Mouse (Mus musculus) megakaryocyte, embryonic 14.5 days (primary cell): ENCODE data around the gene Zfp687. TPM values are rescaled to one million over a fixed set of nuclear protein-coding genes. Genes with fewer than 3 reads are reported as not detected.
A peak's percentile ranks its signal among the peaks of the same experiment; 100 is the strongest.

Experiments
- H3K27me3 ChIP-seq: replicated peaks from 2 replicates; pipeline ENCODE3; 2012; ENCODE audit warnings: inconsistent platforms
- H3K36me3 ChIP-seq: replicated peaks from 2 replicates; pipeline ENCODE3; 2012; ENCODE audit warnings: low read length, inconsistent platforms, mixed read lengths
- H3K4me1 ChIP-seq: 2 replicates; pipeline ENCODE4 v1.6.1; 2012; ENCODE audit warnings: inconsistent platforms
- H3K4me3 ChIP-seq: replicated peaks from 2 replicates; pipeline ENCODE3; 2012; ENCODE audit warnings: moderate library complexity, mild to moderate bottlenecking, inconsistent platforms
- H3K9me3 ChIP-seq: 2 replicates; pipeline ENCODE4 v1.6.1; 2012; ENCODE audit warnings: inconsistent platforms
- FLI1 ChIP-seq: IDR thresholded peaks from 2 replicates; pipeline ENCODE4 v1.6.1; 2012; ENCODE audit warnings: low read length, inconsistent platforms, mixed read lengths
- GATA1 ChIP-seq: IDR thresholded peaks from 3 replicates; pipeline ENCODE4 v1.6.1; 2012; ENCODE audit warnings: mixed read lengths, low read length, inconsistent platforms, borderline replicate concordance
- polyA plus RNA-seq: library from polyadenylated mRNA; stranded (reverse); fragments of >175 nt; gene quantifications from 2 replicates; pipeline ENCODE4 v1.2.3, GENCODE M21; 2012; ENCODE audit warnings: low replicate concordance; ENCODE audit not compliant: insufficient read depth

Gene Zfp687
- polyA plus RNA-seq, 1 experiment: 16.9 TPM

GRCm38 (mm10) chr3:95003273-95003672 is 12.0 kb downstream of the Zfp687 start:
- no peak overlapping the region for H3K4me3 ChIP-seq
- H3K9me3 ChIP-seq: no peaks in the 10 kb centered on the region
- TF ChIP-seq FLI1 (no peak), GATA1 (no peak)
- peaks cover 97% of the 10 kb centered on the region for H3K36me3 ChIP-seq
- H3K4me1 ChIP-seq: peaks cover 82% of the 10 kb centered on the region
- H3K27me3 ChIP-seq: no peaks in the 10 kb centered on the region

GRCm38 (mm10) chr3:95002569-95002968 is 12.7 kb downstream of the Zfp687 start:
- no peaks in the 10 kb centered on the region for H3K27me3 ChIP-seq
- peaks cover 97% of the 10 kb centered on the region for H3K36me3 ChIP-seq
- H3K4me1 ChIP-seq: peaks cover 75% of the 10 kb centered on the region
- H3K9me3 ChIP-seq: no peaks in the 10 kb centered on the region
- H3K4me3 ChIP-seq: no peak overlapping the region
- no peak for TF ChIP-seq GATA1
- no peak for TF ChIP-seq FLI1

- Histone ChIP-seq H3K4me1 (peaks cover 43% of the 10 kb centered on the region), H3K36me3 (peaks cover 98% of the 10 kb centered on the region), H3K9me3 (no peaks in the 10 kb centered on the region), H3K4me3 (peak overlapping the region; percentile 38), H3K27me3 (no peaks in the 10 kb centered on the region)
- TF ChIP-seq FLI1 (no peak), GATA1 (no peak)
Measured at GRCm38 (mm10) chr3:94996946-94997345, 18.3 kb downstream of the Zfp687 start.

- no peaks in the 10 kb centered on the region for H3K27me3 ChIP-seq
- H3K9me3 ChIP-seq: no peaks in the 10 kb centered on the region
- no peak for TF ChIP-seq FLI1
- TF ChIP-seq GATA1: no peak
- H3K4me3 ChIP-seq: no peak overlapping the region
- peaks cover 82% of the 10 kb centered on the region for H3K36me3 ChIP-seq
- H3K4me1 ChIP-seq: peaks cover 52% of the 10 kb centered on the region
Measured at GRCm38 (mm10) chr3:94989159-94989761, 26.0 kb downstream of the Zfp687 start.

- TF ChIP-seq GATA1 (peak; percentile 77; the same call in 2 of the 3 replicates), FLI1 (no peak)
- Histone ChIP-seq H3K27me3 (no peaks in the 10 kb centered on the region), H3K36me3 (peaks cover 80% of the 10 kb centered on the region), H3K4me1 (peaks cover 64% of the 10 kb centered on the region), H3K9me3 (no peaks in the 10 kb centered on the region), H3K4me3 (peak overlapping the region; percentile 60)
Measured at GRCm38 (mm10) chr3:94987578-94987977, 27.7 kb downstream of the Zfp687 start.

- peaks cover 81% of the 10 kb centered on the region for H3K36me3 ChIP-seq
- no peaks in the 10 kb centered on the region for H3K9me3 ChIP-seq
- H3K27me3 ChIP-seq: no peaks in the 10 kb centered on the region
- TF ChIP-seq GATA1 (no peak), FLI1 (no peak)
- H3K4me1 ChIP-seq: peaks cover 82% of the 10 kb centered on the region
- no peak overlapping the region for H3K4me3 ChIP-seq
Measured at GRCm38 (mm10) chr3:94985513-94985912, 29.7 kb downstream of the Zfp687 start.

GRCm38 (mm10) chr3:94984312-94984711 is 30.9 kb downstream of the Zfp687 start:
- peaks cover 85% of the 10 kb centered on the region for H3K4me1 ChIP-seq
- peaks cover 78% of the 10 kb centered on the region for H3K36me3 ChIP-seq
- no peak overlapping the region for H3K4me3 ChIP-seq
- TF ChIP-seq GATA1 (no peak), FLI1 (no peak)
- H3K9me3 ChIP-seq: no peaks in the 10 kb centered on the region
- no peaks in the 10 kb centered on the region for H3K27me3 ChIP-seq

GRCm38 (mm10) chr3:94974528-94975422 is 40.5 kb downstream of the Zfp687 start, which contains the start of gene Pi4kb:
Pi4kb (plus strand) TSS chr3:94974731.
- H3K4me3 ChIP-seq: peak within 1 kb of the TSS; percentile 92
- no peak for TF ChIP-seq FLI1
- H3K27me3 ChIP-seq: no peaks in the 10 kb centered on the region
- H3K4me1 ChIP-seq: peaks cover 40% of the 10 kb centered on the region
- no peaks in the 10 kb centered on the region for H3K9me3 ChIP-seq
- peaks cover 25% of the 10 kb centered on the region for H3K36me3 ChIP-seq

- Histone ChIP-seq H3K9me3 (no peaks in the 10 kb centered on the region), H3K4me1 (peaks cover 35% of the 10 kb centered on the region), H3K36me3 (peaks cover 21% of the 10 kb centered on the region), H3K27me3 (no peaks in the 10 kb centered on the region), H3K4me3 (peak overlapping the region; percentile 92)
- no peak for TF ChIP-seq FLI1
- no peak for TF ChIP-seq GATA1
Measured at GRCm38 (mm10) chr3:94974026-94974527, 41.2 kb downstream of the Zfp687 start.

GRCm38 (mm10) chr3:94973620-94974019 is 41.6 kb downstream of the Zfp687 start:
- H3K4me3 ChIP-seq: peak overlapping the region; percentile 92
- H3K4me1 ChIP-seq: peaks cover 33% of the 10 kb centered on the region
- H3K9me3 ChIP-seq: no peaks in the 10 kb centered on the region
- TF ChIP-seq FLI1 (no peak), GATA1 (no peak)
- H3K27me3 ChIP-seq: no peaks in the 10 kb centered on the region
- H3K36me3 ChIP-seq: peaks cover 18% of the 10 kb centered on the region
